Mouse (Mus musculus) MEL (cell line): ENCODE data around the gene Siglec1. TPM values are rescaled to one million over a fixed set of nuclear protein-coding genes. Genes with fewer than 3 reads are reported as not detected.

Experiments used
- DNase-seq: peaks from one replicate; pipeline ENCODE4 v3.0.0; 2011; ENCODE audit warnings: low read depth, low spot score
- H3K27ac ChIP-seq: 2 replicates; pipeline ENCODE4 v1.5.1; 2012; ENCODE audit warnings: low read depth, mild to moderate bottlenecking, control low read depth, low read length, moderate library complexity; ENCODE audit not compliant: control insufficient read depth
- H3K27me3 ChIP-seq, 2 experiments: fragments of 150-350 bp in 1 of 2; sonication (generic) in 1 of 2; 2 replicates each; pipeline ENCODE4 v1.6.1; 2012; ENCODE audit warnings: low read length in 2 of 2, mild to moderate bottlenecking in 2 of 2, improper control_type of control experiment in 1 of 2, moderate library complexity in 1 of 2; ENCODE audit not compliant: insufficient read depth in 2 of 2, control insufficient read depth in 1 of 2
- H3K36me3 ChIP-seq, 2 experiments: 2 replicates each; pipeline ENCODE4 v1.6.1; 2012 to 2014; ENCODE audit warnings: low read length in 2 of 2, improper control_type of control experiment in 1 of 2, inconsistent platforms in 1 of 2, mild to moderate bottlenecking in 1 of 2; ENCODE audit not compliant: insufficient read depth in 2 of 2, control insufficient read depth in 1 of 2
- H3K4me1 ChIP-seq, 2 experiments: fragments of 150-350 bp in 1 of 2; sonication (generic) in 1 of 2; 2 replicates each; pipeline ENCODE4 v1.6.1; 2012; ENCODE audit warnings: low read length in 2 of 2, improper control_type of control experiment in 1 of 2, mild to moderate bottlenecking in 1 of 2; ENCODE audit not compliant: insufficient read depth in 2 of 2, control insufficient read depth in 1 of 2
- H3K4me3 ChIP-seq, 2 experiments: fragments of 150-350 bp in 1 of 2; sonication (generic) in 1 of 2; 2 replicates each; pipeline ENCODE4 v1.5.1; 2012; ENCODE audit warnings: low read depth in 2 of 2, low read length in 2 of 2, mild to moderate bottlenecking in 2 of 2, moderate library complexity in 2 of 2, control low read depth in 1 of 2, improper control_type of control experiment in 1 of 2; ENCODE audit not compliant: control insufficient read depth in 1 of 2, insufficient read depth in 1 of 2
- H3K79me2 ChIP-seq: 2 replicates; pipeline ENCODE4 v1.6.1; 2012; ENCODE audit warnings: mild to moderate bottlenecking, low read length, moderate library complexity; ENCODE audit not compliant: control insufficient read depth, poor library complexity, insufficient read depth
- H3K9ac ChIP-seq: 2 replicates; pipeline ENCODE4 v1.6.1; 2012; ENCODE audit warnings: low read depth, mild to moderate bottlenecking, control low read depth, low read length, moderate library complexity; ENCODE audit not compliant: control insufficient read depth, poor library complexity, severe bottlenecking
- H3K9me3 ChIP-seq: fragments of 150-350 bp; sonication (generic); replicated peaks from 2 replicates; pipeline ENCODE4 v1.6.1; 2012; ENCODE audit warnings: mild to moderate bottlenecking, low read length, improper control_type of control experiment, moderate library complexity; ENCODE audit not compliant: insufficient read depth
- BHLHE40 ChIP-seq: IDR thresholded peaks from 2 replicates; pipeline ENCODE4 v1.6.1; 2012; ENCODE audit warnings: low read depth, mild to moderate bottlenecking, inconsistent platforms, low read length, improper control_type of control experiment, borderline replicate concordance
- ELF1 ChIP-seq: IDR thresholded peaks from 2 replicates; pipeline ENCODE4 v1.6.1; 2014; ENCODE audit warnings: low read depth, mild to moderate bottlenecking, inconsistent platforms, low read length, improper control_type of control experiment, moderate library complexity
- EP300 ChIP-seq, 2 experiments: IDR thresholded peaks; 2 replicates each; pipeline ENCODE4 v1.6.1; 2011; ENCODE audit warnings: improper control_type of control experiment in 2 of 2, low read length in 2 of 2, low read depth in 1 of 2, mild to moderate bottlenecking in 1 of 2
- ETS1 ChIP-seq: IDR thresholded peaks from 2 replicates; pipeline ENCODE4 v1.6.1; 2012; ENCODE audit warnings: low read depth, mild to moderate bottlenecking, inconsistent platforms, low read length, improper control_type of control experiment, moderate library complexity
- MAX ChIP-seq: IDR thresholded peaks from 2 replicates; pipeline ENCODE4 v1.6.1; 2011; ENCODE audit warnings: low read length, improper control_type of control experiment
- MXI1 ChIP-seq: IDR thresholded peaks from 2 replicates; pipeline ENCODE4 v1.6.1; 2011; ENCODE audit warnings: mild to moderate bottlenecking, low read depth, low read length, improper control_type of control experiment
- MYC ChIP-seq: IDR thresholded peaks from 2 replicates; pipeline ENCODE4 v1.6.1; 2011; ENCODE audit warnings: low read depth, mild to moderate bottlenecking, low read length, improper control_type of control experiment, moderate library complexity
- NRF1 ChIP-seq: IDR thresholded peaks from 2 replicates; pipeline ENCODE4 v1.6.1; 2014; ENCODE audit warnings: low read depth, mild to moderate bottlenecking, inconsistent platforms, low read length, improper control_type of control experiment, moderate library complexity; ENCODE audit not compliant: poor library complexity, insufficient read depth, severe bottlenecking
- SMC3 ChIP-seq: IDR thresholded peaks from 2 replicates; pipeline ENCODE4 v1.6.1; 2011; ENCODE audit warnings: low read depth, low read length, improper control_type of control experiment
- TCF12 ChIP-seq: IDR thresholded peaks from 2 replicates; pipeline ENCODE4 v1.6.1; 2014; ENCODE audit warnings: low read depth, mild to moderate bottlenecking, inconsistent platforms, low read length, improper control_type of control experiment, moderate library complexity
- USF1 ChIP-seq: IDR thresholded peaks from 2 replicates; pipeline ENCODE4 v1.6.1; 2014; ENCODE audit warnings: low read depth, mild to moderate bottlenecking, inconsistent platforms, low read length, improper control_type of control experiment, moderate library complexity
- ZMIZ1 ChIP-seq: IDR thresholded peaks from 2 replicates; pipeline ENCODE4 v1.6.1; 2012; ENCODE audit warnings: low read depth, mild to moderate bottlenecking, inconsistent platforms, low read length, improper control_type of control experiment, moderate library complexity
- polyA plus RNA-seq, 2 experiments: library from polyadenylated mRNA; stranded (reverse) in 1 of 2; unstranded in 1 of 2; fragments of >175 nt in 1 of 2; fragments of >200 nt in 1 of 2; gene quantifications; 2 replicates each; pipeline versions ENCODE4 v1.2.1 to v1.2.4; 2012; ENCODE audit warnings: low replicate concordance in 2 of 2, low read depth in 1 of 2; ENCODE audit not compliant: insufficient read length in 2 of 2, insufficient read depth in 1 of 2, missing spikeins in 1 of 2
- total RNA-seq: library from RNA; depleted of rRNA; stranded (reverse); fragments of 300-350 nt; gene quantifications from 2 replicates; pipeline ENCODE4 v1.2.3, GENCODE M21; 2012

Siglec1 gene
- total and polyA plus RNA-seq, 3 experiments: 0.04 to 0.07 TPM; not detected in 1

DNA sequence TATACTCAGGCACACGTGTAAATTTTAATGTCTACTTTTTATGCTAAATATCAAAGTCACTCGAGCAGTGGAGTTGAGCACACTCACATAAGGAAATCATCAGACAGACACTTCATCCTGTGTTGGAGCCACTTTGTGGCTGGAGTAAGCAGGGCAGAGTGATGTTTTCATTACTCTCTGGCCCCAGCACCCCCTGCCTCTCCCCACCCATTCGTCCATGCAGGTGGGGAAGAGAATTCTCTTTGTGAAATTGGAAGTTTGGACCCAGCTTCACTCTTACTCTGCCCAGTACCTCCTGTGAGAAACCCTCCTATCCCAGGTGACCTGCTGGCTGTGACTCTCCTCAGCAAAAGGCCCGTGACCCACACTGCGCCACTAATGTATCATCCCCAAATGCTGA, 47.9 kb downstream of the Siglec1 start:
- TF ChIP-seq MXI1: no peak
- TF ChIP-seq ZMIZ1: no peak
- no peak for TF ChIP-seq MYC
- no peak for TF ChIP-seq MAX
- TF ChIP-seq, all 39 proteins: peak for 0
- no peaks in the 10 kb centered on the region for H3K79me2 ChIP-seq
- no peaks in the 10 kb centered on the region for H3K36me3 ChIP-seq
- DNase-seq: no peak
- no peak overlapping the region for H3K27ac ChIP-seq
- no peak overlapping the region for H3K9ac ChIP-seq
- no peaks in the 10 kb centered on the region for H3K4me1 ChIP-seq
- H3K4me3 ChIP-seq: no peak overlapping the region
- no peaks in the 10 kb centered on the region for H3K9me3 ChIP-seq
- H3K27me3 ChIP-seq: no peaks in the 10 kb centered on the region

- Histone ChIP-seq H3K27ac (no peak overlapping the region), H3K27me3 (no peaks in the 10 kb centered on the region), H3K9ac (no peak overlapping the region), H3K9me3 (no peaks in the 10 kb centered on the region), H3K4me1 (no peaks in the 10 kb centered on the region), H3K79me2 (no peaks in the 10 kb centered on the region), H3K36me3 (no peaks in the 10 kb centered on the region), H3K4me3 (no peak overlapping the region)
- DNase-seq: no peak
- no peak for TF ChIP-seq USF1
- no peak for TF ChIP-seq SMC3
Observed at GRCm38 (mm10) chr2:131038197-131038596, 48.4 kb downstream of the Siglec1 start.

DNA sequence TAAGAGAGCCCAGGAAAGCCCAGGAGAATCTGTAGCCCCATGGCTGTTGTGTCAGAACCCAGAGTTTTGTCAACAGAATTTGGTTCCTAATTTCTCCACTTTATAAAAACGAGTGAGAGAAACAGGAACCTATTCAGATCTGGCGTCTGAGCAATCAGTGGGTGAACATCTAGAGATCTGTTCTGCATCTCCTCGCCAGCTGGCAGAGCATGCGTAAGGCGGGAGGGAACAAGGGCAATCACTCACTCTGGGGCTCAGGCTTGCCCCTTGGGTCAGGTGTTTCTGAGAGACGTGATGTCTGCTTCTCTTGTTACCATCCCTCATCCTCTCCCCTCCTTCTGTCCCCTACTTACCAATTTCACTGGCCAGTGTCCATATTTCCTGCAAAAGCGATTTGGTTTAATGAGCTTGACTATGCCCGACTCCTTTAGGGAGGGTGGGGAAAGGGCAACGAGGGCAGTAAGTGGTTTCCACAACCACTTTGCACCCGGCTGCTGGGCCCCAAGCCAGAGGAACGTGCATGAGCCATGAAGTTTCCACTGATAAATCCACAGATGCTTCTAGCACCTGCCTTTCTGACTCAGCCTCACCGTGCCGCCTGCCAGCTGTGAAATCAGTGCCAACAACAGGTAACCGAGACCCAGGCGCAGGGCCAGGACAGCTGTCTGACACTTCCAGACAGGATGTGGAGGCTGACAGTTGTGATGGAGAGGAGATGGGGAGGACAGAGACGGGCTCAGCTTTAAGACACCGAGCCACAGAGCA, 49.2 kb downstream of the Siglec1 start:
- Histone ChIP-seq H3K9ac (no peak overlapping the region), H3K4me1 (no peaks in the 10 kb centered on the region), H3K27ac (no peak overlapping the region)
- TF ChIP-seq MAX (no peak), ELF1 (no peak), BHLHE40 (peak; percentile 52; the same call in 1 of the 2 replicates), TCF12 (peak; percentile 70; the same call in 1 of the 2 replicates), ETS1 (0 out of 2 replicates have a peak, but pooled peaks have one; percentile 31), EP300 (IDR thresholded peaks at IDR 0.05; ENCODE audit: low read depth in 1 of 2, low read length in 2 of 2) (peak in 1 of 2 experiments; percentile 6; a peak in 1 of 4 replicates), NRF1 (peak; percentile 67; the same call in 1 of the 2 replicates)
- TF ChIP-seq, all 39 proteins: peak for 5
- H3K36me3 ChIP-seq: no peaks in the 10 kb centered on the region
- peak; percentile 28 for DNase-seq
- H3K79me2 ChIP-seq: no peaks in the 10 kb centered on the region
- H3K9me3 ChIP-seq: no peaks in the 10 kb centered on the region
- no peaks in the 10 kb centered on the region for H3K27me3 ChIP-seq
- no peak overlapping the region for H3K4me3 ChIP-seq
